Mouse (Mus musculus) heart, adult 2 months (tissue): Measurements from ENCODE around the gene Klhdc7b.

ENCODE experiments used
- CTCF ChIP-seq: fragments of 200-600 bp; IDR thresholded peaks from 2 replicates; pipeline ENCODE4 v1.8.1; 2022; ENCODE audit warnings: antibody characterized with exemption, mild to moderate bottlenecking, moderate library complexity
- EP300 ChIP-seq: fragments of 200-500 bp; IDR thresholded peaks from 2 replicates; pipeline ENCODE4 v1.6.1; 2011; ENCODE audit warnings: low read depth, low read length, control low read depth; ENCODE audit not compliant: insufficient read depth
- POLR2A ChIP-seq: fragments of 200-500 bp; IDR thresholded peaks from 2 replicates; pipeline ENCODE4 v1.6.1; 2011; ENCODE audit warnings: mild to moderate bottlenecking, low read depth, low read length, control low read depth; ENCODE audit not compliant: insufficient read depth

- TF ChIP-seq POLR2A (no peak), CTCF (no peak), EP300 (no peak)
Observed at GRCm38 (mm10) chr15:89387127-89387526, 2.4 kb downstream of the Klhdc7b start.
